Mouse (Mus musculus) cerebellum, adult 2 months (tissue): ENCODE measurements around the gene Spsb1.

ENCODE experiments used
- CTCF ChIP-seq: fragments of 200-500 bp; IDR thresholded peaks from 2 replicates; pipeline ENCODE4 v1.5.1; 2011; ENCODE audit warnings: low read depth, mild to moderate bottlenecking, control low read depth, low read length, moderate library complexity, borderline replicate concordance; ENCODE audit not compliant: insufficient read depth
- POLR2A ChIP-seq: fragments of 200-500 bp; IDR thresholded peaks from 2 replicates; pipeline ENCODE4 v1.6.1; 2011; ENCODE audit warnings: low read length, control low read depth, borderline replicate concordance; ENCODE audit not compliant: insufficient read depth

GRCm38 (mm10) chr4:149999510-149999900, 44.7 kb upstream of the Spsb1 start:
- TF ChIP-seq CTCF (no peak), POLR2A (no peak)
